Mouse (Mus musculus): Measurements from ENCODE around the gene Cfap20. TPM values are rescaled to one million over a fixed set of nuclear protein-coding genes. Genes with fewer than 3 reads are reported as not detected.

Gene Cfap20
- 35.4 TPM for polyA plus RNA-seq (2014; fragmentation: Illumina TruSeq; extraction: RNeasy Lipid Tissue Mini Kit (QIAGEN cat#74804); ENCODE audit: low read depth, low replicate concordance)

DNA sequence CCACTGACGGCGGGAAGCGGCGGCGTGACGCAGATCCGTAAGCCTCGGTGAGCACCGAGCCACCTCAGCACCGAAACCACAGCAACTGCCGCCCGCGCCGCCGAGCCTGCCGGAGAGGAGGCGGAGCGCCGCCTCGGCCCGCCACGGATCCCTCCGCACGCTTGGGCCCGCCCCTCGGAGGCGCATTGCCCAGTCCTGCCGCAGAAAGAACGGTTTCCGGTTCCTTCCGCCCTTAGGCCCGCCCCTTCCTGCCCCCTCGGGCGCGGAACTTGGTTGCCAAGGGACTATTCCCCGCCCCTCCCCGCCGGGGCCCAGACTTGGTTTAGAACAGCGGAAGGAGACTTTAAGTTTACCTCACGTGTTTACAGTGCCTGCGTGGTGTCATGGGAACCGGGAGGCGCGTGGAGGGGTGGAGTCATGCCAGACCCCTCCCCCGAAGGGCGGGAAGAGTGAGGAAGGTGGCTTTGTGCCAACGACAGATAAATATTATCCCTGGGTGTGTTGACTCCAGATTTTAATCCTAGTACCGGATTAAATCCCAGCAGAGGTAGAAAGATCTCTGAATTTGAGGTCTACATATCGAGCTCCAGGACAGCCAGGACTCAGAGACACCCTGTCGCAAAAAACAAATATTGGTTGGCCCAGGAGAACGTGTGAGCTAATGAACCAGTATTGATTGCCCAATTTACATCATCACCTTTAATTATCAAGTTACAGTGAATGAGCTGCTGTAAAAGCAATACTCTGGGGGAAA, at the start of gene Cfap20:
TSS of gene Cfap20 (minus strand) at position 184 of the 754 bp plus-strand sequence.

Other genes with a start within 250 kb of the Cfap20 start
- 1.7 TPM for gene Kifc3, start 232.1 kb downstream of the Cfap20 start, polyA plus RNA-seq (2014; fragmentation: Illumina TruSeq; extraction: RNeasy Lipid Tissue Mini Kit (QIAGEN cat#74804); ENCODE audit: low read depth, low replicate concordance)
- gene Cngb1, start 128.3 kb downstream of the Cfap20 start, polyA plus RNA-seq (2014; fragmentation: Illumina TruSeq; extraction: RNeasy Lipid Tissue Mini Kit (QIAGEN cat#74804); ENCODE audit: low read depth, low replicate concordance), result not detected
- gene Tepp, start 124.3 kb downstream of the Cfap20 start, polyA plus RNA-seq (2014; fragmentation: Illumina TruSeq; extraction: RNeasy Lipid Tissue Mini Kit (QIAGEN cat#74804); ENCODE audit: low read depth, low replicate concordance), result not detected
- 0.89 TPM for gene Zfp319, start 102.9 kb downstream of the Cfap20 start, polyA plus RNA-seq (2014; fragmentation: Illumina TruSeq; extraction: RNeasy Lipid Tissue Mini Kit (QIAGEN cat#74804); ENCODE audit: low read depth, low replicate concordance)
- gene Usb1, start 102.6 kb downstream of the Cfap20 start, polyA plus RNA-seq (2014; fragmentation: Illumina TruSeq; extraction: RNeasy Lipid Tissue Mini Kit (QIAGEN cat#74804); ENCODE audit: low read depth, low replicate concordance), result 1.0 TPM
- gene Mmp15, start 82.6 kb downstream of the Cfap20 start, polyA plus RNA-seq (2014; fragmentation: Illumina TruSeq; extraction: RNeasy Lipid Tissue Mini Kit (QIAGEN cat#74804); ENCODE audit: low read depth, low replicate concordance), result 0.16 TPM
- 135 TPM for gene Csnk2a2, start 55.2 kb upstream of the Cfap20 start, polyA plus RNA-seq (2014; fragmentation: Illumina TruSeq; extraction: RNeasy Lipid Tissue Mini Kit (QIAGEN cat#74804); ENCODE audit: low read depth, low replicate concordance)
- not detected for gene Ccdc113, start 99.2 kb upstream of the Cfap20 start, polyA plus RNA-seq (2014; fragmentation: Illumina TruSeq; extraction: RNeasy Lipid Tissue Mini Kit (QIAGEN cat#74804); ENCODE audit: low read depth, low replicate concordance)
- not detected for gene Prss54, start 141.5 kb upstream of the Cfap20 start, polyA plus RNA-seq (2014; fragmentation: Illumina TruSeq; extraction: RNeasy Lipid Tissue Mini Kit (QIAGEN cat#74804); ENCODE audit: low read depth, low replicate concordance)
- gene Gins3, start 198.6 kb upstream of the Cfap20 start, polyA plus RNA-seq (2014; fragmentation: Illumina TruSeq; extraction: RNeasy Lipid Tissue Mini Kit (QIAGEN cat#74804); ENCODE audit: low read depth, low replicate concordance), result 2.6 TPM
- gene Ndrg4, start 242.1 kb upstream of the Cfap20 start, polyA plus RNA-seq (2014; fragmentation: Illumina TruSeq; extraction: RNeasy Lipid Tissue Mini Kit (QIAGEN cat#74804); ENCODE audit: low read depth, low replicate concordance), result 1.8 TPM

Measured in kidney, adult 10 weeks (tissue).